Mouse (Mus musculus): Measurements from ENCODE around the gene Jagn1. TPM values are rescaled to one million over a fixed set of nuclear protein-coding genes. Genes with fewer than 3 reads are reported as not detected.

Jagn1 gene
- total and polyA plus RNA-seq, 3 experiments: 80.6 to 95.6 TPM; not detected in 1

DNA sequence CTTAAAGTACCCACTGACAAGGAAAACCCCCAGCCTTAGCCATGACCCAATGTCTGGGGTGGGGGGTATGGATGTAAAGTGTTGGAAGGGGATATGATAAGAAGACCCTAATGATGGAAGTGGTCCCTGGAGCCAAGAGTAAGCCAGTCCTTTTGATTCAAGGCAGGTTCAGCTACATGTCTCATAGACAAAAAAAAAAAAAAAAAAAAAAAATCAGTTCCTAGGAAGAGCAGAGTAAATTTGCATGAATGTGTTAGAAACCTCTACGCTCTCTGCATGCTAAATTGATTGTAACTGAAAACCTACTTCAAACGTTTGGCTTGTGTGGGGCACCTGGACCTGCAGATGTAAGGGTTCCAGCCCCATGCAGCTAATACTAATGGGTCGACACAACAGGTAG, 10.6 kb upstream of the Jagn1 start:
- H3K79me2 ChIP-seq (ENCODE audit: control insufficient read depth, insufficient read depth, low read length, poor library complexity): no peaks in the 10 kb centered on the region
- H3K9ac ChIP-seq (ENCODE audit: control insufficient read depth, low read depth, low read length, poor library complexity, severe bottlenecking): no peak overlapping the region
- TF ChIP-seq ZNF384 (IDR thresholded peaks at IDR 0.05; ENCODE audit: low read depth, low read length) (peak; percentile 28; the same call in 1 of the 2 replicates), SIN3A (IDR thresholded peaks at IDR 0.05; ENCODE audit: low read length) (no peak)
- H3K36me3 ChIP-seq (ENCODE audit: control insufficient read depth in 1 of 2, insufficient read depth in 2 of 2, low read length in 2 of 2): no peaks in the 10 kb centered on the region
- no peak for DNase-seq (ENCODE audit: low read depth, low spot score)
- H3K27ac ChIP-seq (ENCODE audit: control insufficient read depth, low read depth, low read length): no peak overlapping the region
- H3K27me3 ChIP-seq (ENCODE audit: control insufficient read depth in 1 of 2, insufficient read depth in 2 of 2, low read length in 2 of 2): no peaks in the 10 kb centered on the region; a peak in 1 of 4 replicates
- peaks cover 0 to 3% of the 10 kb centered on the region in 2 experiments; a peak in 1 of 4 replicates for H3K4me1 ChIP-seq (ENCODE audit: control insufficient read depth in 1 of 2, insufficient read depth in 2 of 2, low read length in 2 of 2)
- no peaks in the 10 kb centered on the region for H3K9me3 ChIP-seq (replicated peaks; ENCODE audit: insufficient read depth, low read length)
- no peak overlapping the region for H3K4me3 ChIP-seq (ENCODE audit: control insufficient read depth in 1 of 2, insufficient read depth in 1 of 2, low read depth in 2 of 2, low read length in 2 of 2)

DNA sequence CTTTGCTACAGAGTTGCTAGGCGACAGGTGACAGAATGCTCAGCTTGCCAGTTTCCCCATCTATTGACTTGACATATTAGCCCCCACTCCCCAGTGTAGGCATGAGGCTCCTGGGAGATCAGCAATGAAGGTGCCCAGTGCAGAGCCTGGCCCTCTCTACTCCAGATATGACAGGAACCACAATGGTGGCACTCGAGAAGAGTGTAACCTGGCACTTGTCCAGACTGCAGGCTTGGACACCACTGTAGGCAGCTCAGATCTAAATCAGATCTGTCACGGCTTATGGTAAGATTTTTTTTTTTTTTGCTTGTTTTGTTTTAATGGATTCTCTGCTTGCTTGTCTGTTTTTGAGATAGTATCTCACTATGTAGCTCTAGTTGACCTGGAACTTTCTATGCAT, 8.7 kb upstream of the Jagn1 start:
- Histone ChIP-seq H3K27ac (ENCODE audit: control insufficient read depth, low read depth, low read length) (no peak overlapping the region), H3K9me3 (replicated peaks; ENCODE audit: insufficient read depth, low read length) (no peaks in the 10 kb centered on the region), H3K36me3 (ENCODE audit: control insufficient read depth in 1 of 2, insufficient read depth in 2 of 2, low read length in 2 of 2) (no peaks in the 10 kb centered on the region), H3K4me3 (ENCODE audit: control insufficient read depth in 1 of 2, insufficient read depth in 1 of 2, low read depth in 2 of 2, low read length in 2 of 2) (no peak overlapping the region), H3K27me3 (ENCODE audit: control insufficient read depth in 1 of 2, insufficient read depth in 2 of 2, low read length in 2 of 2) (no peaks in the 10 kb centered on the region; a peak in 1 of 4 replicates), H3K79me2 (ENCODE audit: control insufficient read depth, insufficient read depth, low read length, poor library complexity) (no peaks in the 10 kb centered on the region), H3K9ac (ENCODE audit: control insufficient read depth, low read depth, low read length, poor library complexity, severe bottlenecking) (no peak overlapping the region), H3K4me1 (ENCODE audit: control insufficient read depth in 1 of 2, insufficient read depth in 2 of 2, low read length in 2 of 2) (peaks cover 0 to 3% of the 10 kb centered on the region in 2 experiments; a peak in 1 of 4 replicates)
- TF ChIP-seq KAT2A (conservative IDR thresholded peaks at IDR 0.05; ENCODE audit: low read depth, low read length): no peak
- TF ChIP-seq ZNF384 (IDR thresholded peaks at IDR 0.05; ENCODE audit: low read depth, low read length): 0 out of 2 replicates have a peak, but pooled peaks have one; percentile 10
- no peak for DNase-seq (ENCODE audit: low read depth, low spot score)

DNA sequence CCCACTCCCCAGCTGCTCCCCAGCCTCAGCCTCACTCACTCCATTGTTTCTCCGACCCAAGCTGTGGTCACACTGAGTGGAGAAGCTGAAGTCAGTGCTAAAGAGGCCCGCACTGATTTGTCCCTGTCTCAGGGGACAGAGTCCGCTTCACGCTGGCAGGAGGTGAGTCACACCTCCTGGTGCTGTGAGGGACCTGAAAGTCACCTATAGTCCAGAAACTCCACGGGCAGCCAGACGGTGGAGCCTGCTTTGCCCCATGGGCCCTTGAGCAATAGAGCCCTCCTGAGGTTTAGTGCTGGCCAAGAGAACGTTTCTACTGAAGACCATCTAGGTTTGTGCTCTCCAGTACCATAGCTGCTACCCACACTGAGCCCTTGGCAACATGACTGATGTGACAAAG, 7.7 kb upstream of the Jagn1 start:
- H3K36me3 ChIP-seq (ENCODE audit: control insufficient read depth in 1 of 2, insufficient read depth in 2 of 2, low read length in 2 of 2): no peaks in the 10 kb centered on the region

More for the DNA sequence above, 7.7 kb upstream of the Jagn1 start:
- Histone ChIP-seq H3K9me3 (replicated peaks; ENCODE audit: insufficient read depth, low read length) (no peaks in the 10 kb centered on the region), H3K27ac (ENCODE audit: control insufficient read depth, low read depth, low read length) (no peak overlapping the region), H3K4me3 (ENCODE audit: control insufficient read depth in 1 of 2, insufficient read depth in 1 of 2, low read depth in 2 of 2, low read length in 2 of 2) (no peak overlapping the region), H3K79me2 (ENCODE audit: control insufficient read depth, insufficient read depth, low read length, poor library complexity) (no peaks in the 10 kb centered on the region), H3K4me1 (ENCODE audit: control insufficient read depth in 1 of 2, insufficient read depth in 2 of 2, low read length in 2 of 2) (peaks cover 0 to 3% of the 10 kb centered on the region in 2 experiments; a peak in 1 of 4 replicates), H3K9ac (ENCODE audit: control insufficient read depth, low read depth, low read length, poor library complexity, severe bottlenecking) (no peak overlapping the region), H3K27me3 (ENCODE audit: control insufficient read depth in 1 of 2, insufficient read depth in 2 of 2, low read length in 2 of 2) (no peaks in the 10 kb centered on the region; a peak in 1 of 4 replicates)
- TF ChIP-seq GABPA (IDR thresholded peaks at IDR 0.05; ENCODE audit: low read depth, low read length) (no peak), MAZ (IDR thresholded peaks at IDR 0.05; ENCODE audit: low read depth, low read length) (no peak), NRF1 (IDR thresholded peaks at IDR 0.05; ENCODE audit: insufficient read depth, low read depth, low read length, poor library complexity, severe bottlenecking) (no peak), RCOR1 (IDR thresholded peaks at IDR 0.05; ENCODE audit: low read depth, low read length) (no peak), KAT2A (conservative IDR thresholded peaks at IDR 0.05; ENCODE audit: low read depth, low read length) (no peak), ZC3H11A (IDR thresholded peaks at IDR 0.05; ENCODE audit: low read depth, low read length) (no peak), EP300 (IDR thresholded peaks at IDR 0.05; ENCODE audit: low read depth in 1 of 2, low read length in 2 of 2) (no peak), ZKSCAN1 (IDR thresholded peaks at IDR 0.05; ENCODE audit: low read depth, low read length) (no peak), TCF12 (IDR thresholded peaks at IDR 0.05; ENCODE audit: low read depth, low read length) (no peak), NELFE (IDR thresholded peaks at IDR 0.05; ENCODE audit: low read depth, low read length) (no peak), POLR2AphosphoS2 (IDR thresholded peaks at IDR 0.05; ENCODE audit: low read length) (no peak), UBTF (IDR thresholded peaks at IDR 0.05; ENCODE audit: borderline replicate concordance, insufficient read depth, low read depth, low read length) (no peak), USF2 (IDR thresholded peaks at IDR 0.05; ENCODE audit: borderline replicate concordance in 1 of 2, insufficient read depth in 1 of 2, low read depth in 1 of 2, low read length in 2 of 2) (no peak), GATA1 (IDR thresholded peaks at IDR 0.05; ENCODE audit: low read depth, low read length) (no peak)
- DNase-seq (ENCODE audit: low read depth, low spot score): no peak

All from MEL (cell line).